Comparison of ENCODE assay signal across 22 mouse cellular contexts in genomic region chr15:61229579-61229978, GRCm38 (mm10).
DNase-seq lines count a peak whose midpoint lies in the region; ATAC-seq and TF ChIP-seq lines count a peak whose summit lies in the region.
"Had no signal": no experiment of that assay in that cellular context is flagged by ENCODE, and none has a peak within 500 bp of the region (broad histone marks: within the 10 kb centered on the region; RNA-seq: fewer than 3 reads in every experiment).

No protein-coding gene starts in this region.

- TF ChIP-seq EP300 in heart, adult 2 months (IDR thresholded peaks at IDR 0.05; ENCODE audit: insufficient read depth, low read depth, low read length): no peak

- no peaks in the 10 kb centered on the region for H3K9me3 ChIP-seq in heart, embryonic 12.5 days (replicated peaks)
- H3K9me3 ChIP-seq in kidney, embryonic 15.5 days (replicated peaks): no peaks in the 10 kb centered on the region
- H3K9me3 ChIP-seq: embryonic facial prominence, embryonic 15.5 days; limb, embryonic 15.5 days; liver, embryonic 15.5 days had no signal

- no peaks in the 10 kb centered on the region for H3K79me2 ChIP-seq in heart, adult 2 months (replicated peaks; ENCODE audit: control insufficient read depth, insufficient read depth, low read length)

- H3K9ac ChIP-seq in heart, embryonic 12.5 days: no peak overlapping the region
- H3K9ac ChIP-seq in heart, adult 2 months (ENCODE audit: low read depth, low read length): no peak overlapping the region
- no peak overlapping the region for H3K9ac ChIP-seq in kidney, embryonic 15.5 days
- H3K9ac ChIP-seq: embryonic facial prominence, embryonic 15.5 days; limb, embryonic 15.5 days; liver, embryonic 15.5 days had no signal

- no peaks in the 10 kb centered on the region for H3K36me3 ChIP-seq in heart, embryonic 12.5 days
- H3K36me3 ChIP-seq in heart, adult 2 months (ENCODE audit: control insufficient read depth, insufficient read depth, low read length): no peaks in the 10 kb centered on the region
- H3K36me3 ChIP-seq in kidney, embryonic 15.5 days: no peaks in the 10 kb centered on the region
- H3K36me3 ChIP-seq: embryonic facial prominence, embryonic 15.5 days; limb, embryonic 15.5 days; liver, embryonic 15.5 days had no signal

- 28% methylated on average over 3 of the region's 3 CpGs for WGBS in heart, embryonic 12.5 days
- 39% methylated on average over 3 of the region's 3 CpGs for whole genome bisulfite sequencing in heart, adult 2 months
- WGBS in kidney, embryonic 15.5 days: 74% methylated on average over 3 of the region's 3 CpGs

- DNase-seq in heart, adult 2 months: no peak
- DNase-seq in kidney, postnatal 14 days: no peak
- DNase-seq in lung, postnatal 10 days: peak; percentile 63
- no peak for DNase-seq in lung, postnatal 25 days (ENCODE audit: low spot score)
- DNase-seq in heart, postnatal 4 days: peak; percentile 21
- DNase-seq in cerebellum, postnatal 36 days: no peak
- DNase-seq: cerebellum, adult 2 months; gastrocnemius, postnatal 25 days; kidney, postnatal 10 days; layer of hippocampus, postnatal 36 days had no signal

- TF ChIP-seq POLR2A in heart, adult 2 months (IDR thresholded peaks at IDR 0.05; ENCODE audit: insufficient read depth, low read depth, low read length): no peak

- intact Hi-C loops in heart, adult 2 months (cut with DNase I): no loop called here

- no peak overlapping the region for H3K4me2 ChIP-seq in heart, embryonic 12.5 days
- no peak overlapping the region for H3K4me2 ChIP-seq in kidney, embryonic 15.5 days
- H3K4me2 ChIP-seq: embryonic facial prominence, embryonic 15.5 days; limb, embryonic 15.5 days; liver, embryonic 15.5 days had no signal

- peaks cover 9% of the 10 kb centered on the region for H3K4me1 ChIP-seq in heart, embryonic 12.5 days (replicated peaks)
- no peaks in the 10 kb centered on the region for H3K4me1 ChIP-seq in heart, adult 2 months (ENCODE audit: control insufficient read depth, insufficient read depth, low read length)
- H3K4me1 ChIP-seq in kidney, embryonic 15.5 days: no peaks in the 10 kb centered on the region
- H3K4me1 ChIP-seq: embryonic facial prominence, embryonic 15.5 days; limb, embryonic 15.5 days; liver, embryonic 15.5 days had no signal

- peak overlapping the region; percentile 48; the same call in 1 of the 2 replicates for H3K27ac ChIP-seq in heart, embryonic 12.5 days (ENCODE audit: poor library complexity, severe bottlenecking)
- no peak overlapping the region for H3K27ac ChIP-seq in heart, adult 2 months
- 0 out of 2 replicates have a peak overlapping the region, but pooled peaks have one; percentile 27 for H3K27ac ChIP-seq in kidney, embryonic 15.5 days
- H3K27ac ChIP-seq: embryonic facial prominence, embryonic 15.5 days; hindbrain, postnatal 0 days; layer of hippocampus, adult 2 months; limb, embryonic 15.5 days; liver, embryonic 15.5 days; stomach, postnatal 0 days had no signal

- no peak for TF ChIP-seq CTCF in heart, adult 2 months (IDR thresholded peaks at IDR 0.05)

- peak; percentile 73 for ATAC-seq in heart, embryonic 12.5 days (ENCODE audit: insufficient number of reproducible peaks, low FRiP score)
- no peak for ATAC-seq in kidney, embryonic 15.5 days (replicated peaks; ENCODE audit: low FRiP score)
- ATAC-seq: activated CD4-positive, CD25-positive, alpha-beta regulatory T cell, adult 4 months; forebrain, embryonic 16.5 days; hindbrain, postnatal 0 days; intestine, postnatal 0 days; Patski had no signal

- no peaks in the 10 kb centered on the region for H3K27me3 ChIP-seq in heart, embryonic 12.5 days (replicated peaks)
- H3K27me3 ChIP-seq in heart, adult 2 months (ENCODE audit: control insufficient read depth, insufficient read depth, low read length): no peaks in the 10 kb centered on the region
- H3K27me3 ChIP-seq in kidney, embryonic 15.5 days: no peaks in the 10 kb centered on the region
- H3K27me3 ChIP-seq: embryonic facial prominence, embryonic 15.5 days; limb, embryonic 15.5 days; liver, embryonic 15.5 days had no signal

- no peak overlapping the region for H3K4me3 ChIP-seq in heart, embryonic 12.5 days
- no peak overlapping the region for H3K4me3 ChIP-seq in heart, adult 2 months
- H3K4me3 ChIP-seq in kidney, embryonic 15.5 days (replicated peaks): no peak overlapping the region
- H3K4me3 ChIP-seq: embryonic facial prominence, embryonic 15.5 days; layer of hippocampus, adult 2 months; limb, embryonic 15.5 days; liver, embryonic 15.5 days had no signal

Comparison
In these comparisons a context has a peak if more than half of its experiments do, and no peak if none do; other contexts are left out.
1. DNase-seq: peak in lung, postnatal 10 days (single experiment) and heart, postnatal 4 days (single experiment); none in heart, adult 2 months (0 of 2), kidney, postnatal 14 days (single experiment), lung, postnatal 25 days (single experiment) and cerebellum, postnatal 36 days (0 of 2).